Mouse (Mus musculus): ENCODE data around the gene Nhej1. TPM values are rescaled to one million over a fixed set of nuclear protein-coding genes. Genes with fewer than 3 reads are reported as not detected.

Nhej1 gene
- 5.8 and 6.6 TPM in 2 replicates for polyA plus RNA-seq (2015; fragmentation: Nextera tagmentation; extraction: Ambion mirVana)

GRCm38 (mm10) chr1:75124346-75125321, at the start of gene Nhej1:
Gene Nhej1, minus strand, starts transcription at chr1:75125200.
- DNase-seq (ENCODE audit: low spot score) (peak; percentile 98), ATAC-seq (peak; percentile 98)
- Histone ChIP-seq H3K36me3 (ENCODE audit: insufficient read depth, low read length) (no peaks in the 10 kb centered on the region), H3K9ac (replicated peaks; ENCODE audit: low read depth) (peak within 1 kb of the TSS; percentile 48), H3K27me3 (replicated peaks; ENCODE audit: insufficient read depth, low read length) (no peaks in the 10 kb centered on the region), H3K4me1 (ENCODE audit: insufficient read depth, low read depth, low read length) (peaks cover 6% of the 10 kb centered on the region; the same call in 1 of the 2 replicates), H3K4me2 (replicated peaks; ENCODE audit: low read depth, low read length) (peak within 1 kb of the TSS; percentile 39), H3K4me3 (ENCODE audit: low read depth, low read length) (peak within 1 kb of the TSS; percentile 49), H3K27ac (ENCODE audit: low read length) (peak within 1 kb of the TSS; percentile 94), H3K9me3 (ENCODE audit: low read length) (no peaks in the 10 kb centered on the region)
- 3% methylated on average over 53 of the region's 56 CpGs for WGBS
- TF ChIP-seq CTCF (IDR thresholded peaks at IDR 0.05) = peak; percentile 88
- TF ChIP-seq EP300 (IDR thresholded peaks at IDR 0.05) = peak; percentile 21; the same call in 1 of the 2 replicates

GRCm38 (mm10) chr1:75168472-75169464, 43.8 kb upstream of the Nhej1 start, which contains the start of gene Zfand2b:
Gene Zfand2b, plus strand, starts transcription at chr1:75168646.
- H3K9ac ChIP-seq (replicated peaks; ENCODE audit: low read depth) = peak within 1 kb of the TSS; percentile 56
- no peak for TF ChIP-seq EP300 (IDR thresholded peaks at IDR 0.05)
- TF ChIP-seq CTCF (IDR thresholded peaks at IDR 0.05) = no peak; the same call in none of the 2 replicates
- no peaks in the 10 kb centered on the region for H3K27me3 ChIP-seq (replicated peaks; ENCODE audit: insufficient read depth, low read length)
- ATAC-seq = peak; percentile 98
- H3K9me3 ChIP-seq (ENCODE audit: low read length) = no peaks in the 10 kb centered on the region
- H3K4me1 ChIP-seq (ENCODE audit: insufficient read depth, low read depth, low read length) = peaks cover 4% of the 10 kb centered on the region; the same call in 1 of the 2 replicates
- H3K4me3 ChIP-seq (ENCODE audit: low read depth, low read length) = peak within 1 kb of the TSS; percentile 80
- peak within 1 kb of the TSS; percentile 84 for H3K27ac ChIP-seq (ENCODE audit: low read length)
- H3K4me2 ChIP-seq (replicated peaks; ENCODE audit: low read depth, low read length) = peak within 1 kb of the TSS; percentile 55
- 1% methylated on average over 55 of the region's 59 CpGs for WGBS
- peak; percentile 97 for DNase-seq (ENCODE audit: low spot score)
- peaks cover 26% of the 10 kb centered on the region for H3K36me3 ChIP-seq (ENCODE audit: insufficient read depth, low read length)

GRCm38 (mm10) chr1:75168093-75168471, 43.1 kb upstream of the Nhej1 start:
- Histone ChIP-seq H3K27me3 (replicated peaks; ENCODE audit: insufficient read depth, low read length) (no peaks in the 10 kb centered on the region), H3K9ac (replicated peaks; ENCODE audit: low read depth) (peak overlapping the region; percentile 29; the same call in 1 of the 2 replicates), H3K27ac (ENCODE audit: low read length) (peak overlapping the region; percentile 84; the same call in 1 of the 2 replicates), H3K4me1 (ENCODE audit: insufficient read depth, low read depth, low read length) (peaks cover 4% of the 10 kb centered on the region; the same call in 1 of the 2 replicates), H3K9me3 (ENCODE audit: low read length) (no peaks in the 10 kb centered on the region), H3K4me2 (replicated peaks; ENCODE audit: low read depth, low read length) (peak overlapping the region; percentile 55), H3K36me3 (ENCODE audit: insufficient read depth, low read length) (peaks cover 25% of the 10 kb centered on the region), H3K4me3 (ENCODE audit: low read depth, low read length) (peak overlapping the region; percentile 80)
- TF ChIP-seq EP300 (IDR thresholded peaks at IDR 0.05) = no peak
- TF ChIP-seq CTCF (IDR thresholded peaks at IDR 0.05) = no peak
- DNase-seq (ENCODE audit: low spot score) (no peak), ATAC-seq (peak; percentile 1)
- WGBS = 7% methylated on average over 7 of the region's 7 CpGs

GRCm38 (mm10) chr1:75160256-75160617, 35.2 kb upstream of the Nhej1 start:
- Histone ChIP-seq H3K9ac (replicated peaks; ENCODE audit: low read depth) (no peak overlapping the region), H3K36me3 (ENCODE audit: insufficient read depth, low read length) (no peaks in the 10 kb centered on the region), H3K4me3 (ENCODE audit: low read depth, low read length) (no peak overlapping the region), H3K27ac (ENCODE audit: low read length) (no peak overlapping the region), H3K4me2 (replicated peaks; ENCODE audit: low read depth, low read length) (no peak overlapping the region), H3K27me3 (replicated peaks; ENCODE audit: insufficient read depth, low read length) (no peaks in the 10 kb centered on the region), H3K4me1 (ENCODE audit: insufficient read depth, low read depth, low read length) (no peaks in the 10 kb centered on the region), H3K9me3 (ENCODE audit: low read length) (no peaks in the 10 kb centered on the region)
- TF ChIP-seq CTCF (IDR thresholded peaks at IDR 0.05) (no peak), EP300 (IDR thresholded peaks at IDR 0.05) (no peak)
- WGBS = 63% methylated on average over 4 of the region's 4 CpGs
- no peak for ATAC-seq
- DNase-seq (ENCODE audit: low spot score) = no peak

GRCm38 (mm10) chr1:75159540-75160255, 34.7 kb upstream of the Nhej1 start:
- WGBS = 48% methylated on average over 5 of the region's 5 CpGs
- ATAC-seq (no peak), DNase-seq (ENCODE audit: low spot score) (no peak)
- H3K27me3 ChIP-seq (replicated peaks; ENCODE audit: insufficient read depth, low read length) = no peaks in the 10 kb centered on the region
- no peak overlapping the region for H3K9ac ChIP-seq (replicated peaks; ENCODE audit: low read depth)
- no peak overlapping the region for H3K27ac ChIP-seq (ENCODE audit: low read length)
- H3K9me3 ChIP-seq (ENCODE audit: low read length) = no peaks in the 10 kb centered on the region
- no peak for TF ChIP-seq CTCF (IDR thresholded peaks at IDR 0.05)
- no peak for TF ChIP-seq EP300 (IDR thresholded peaks at IDR 0.05)
- no peaks in the 10 kb centered on the region for H3K36me3 ChIP-seq (ENCODE audit: insufficient read depth, low read length)
- H3K4me1 ChIP-seq (ENCODE audit: insufficient read depth, low read depth, low read length) = no peaks in the 10 kb centered on the region
- H3K4me3 ChIP-seq (ENCODE audit: low read depth, low read length) = no peak overlapping the region
- no peak overlapping the region for H3K4me2 ChIP-seq (replicated peaks; ENCODE audit: low read depth, low read length)

All from lung, postnatal 0 days (tissue).